Mouse (Mus musculus) macrophage (primary cell): ENCODE measurements around the gene Rasd1. TPM values are rescaled to one million over a fixed set of nuclear protein-coding genes. Genes with fewer than 3 reads are reported as not detected.

Experiments used
- H3K27ac ChIP-seq: fragments of 350-480 bp; formaldehyde crosslinking; 2 replicates; pipeline ENCODE4 v1.9.0; 2021
- H3K36me3 ChIP-seq: fragments of 350-480 bp; formaldehyde crosslinking; 2 replicates; pipeline ENCODE4 v1.9.0; 2021; ENCODE audit errors: inconsistent target
- H3K4me3 ChIP-seq: fragments of 350-480 bp; formaldehyde crosslinking; 2 replicates; pipeline ENCODE4 v1.9.0; 2021; ENCODE audit errors: inconsistent target
- H3K79me2 ChIP-seq: fragments of 350-480 bp; formaldehyde crosslinking; 2 replicates; pipeline ENCODE4 v1.9.0; 2021; ENCODE audit errors: inconsistent target
- WGBS: methylation state at CpG from one replicate; pipeline ENCODE4 v1.1.7; 2026; ENCODE audit warnings: inconsistent platforms; ENCODE audit not compliant: missing documents; 5-methylcytosine and 5-hydroxymethylcytosine counted together
- polyA plus RNA-seq: library from polyadenylated mRNA; stranded (reverse); fragments of 250-400 nt; gene quantifications from 3 replicates; pipeline ENCODE4 v1.2.4, GENCODE M21; 2018; ENCODE audit warnings: inconsistent platforms

The Rasd1 gene
- polyA plus RNA-seq, 1 experiment from 2014 or later: 0.09 TPM

GRCm38 (mm10) chr11:59967765-59968164, 3.0 kb upstream of the Rasd1 start:
- H3K79me2 ChIP-seq: no peaks in the 10 kb centered on the region
- no peaks in the 10 kb centered on the region for H3K36me3 ChIP-seq
- H3K4me3 ChIP-seq: no peak overlapping the region
- H3K27ac ChIP-seq: no peak overlapping the region
- WGBS: 100% methylated on average over 1 of the region's 1 CpGs

- Histone ChIP-seq H3K36me3 (peaks cover 10% of the 10 kb centered on the region; the same call in 1 of the 2 replicates), H3K27ac (no peak overlapping the region), H3K79me2 (no peaks in the 10 kb centered on the region), H3K4me3 (no peak overlapping the region)
- WGBS: 45% methylated on average over 4 of the region's 4 CpGs
Observed at GRCm38 (mm10) chr11:59966102-59966483, 1.3 kb upstream of the Rasd1 start.

- Histone ChIP-seq H3K27ac (no peak overlapping the region), H3K36me3 (peaks cover 16% of the 10 kb centered on the region; the same call in 1 of the 2 replicates), H3K79me2 (no peaks in the 10 kb centered on the region), H3K4me3 (peak overlapping the region; percentile 30)
- 29% methylated on average over 25 of the region's 25 CpGs for WGBS
Observed at GRCm38 (mm10) chr11:59965227-59966101, 720 bp upstream of the Rasd1 start.

- peak overlapping the region; percentile 30 for H3K4me3 ChIP-seq
- H3K27ac ChIP-seq: no peak overlapping the region
- H3K79me2 ChIP-seq: no peaks in the 10 kb centered on the region
- peaks cover 18% of the 10 kb centered on the region; the same call in 1 of the 2 replicates for H3K36me3 ChIP-seq
- WGBS: 2% methylated on average over 33 of the region's 33 CpGs
Observed at GRCm38 (mm10) chr11:59964163-59964758, 483 bp downstream of the Rasd1 start.

GRCm38 (mm10) chr11:59963364-59964162, 1.2 kb downstream of the Rasd1 start:
- Histone ChIP-seq H3K36me3 (peaks cover 18% of the 10 kb centered on the region; the same call in 1 of the 2 replicates), H3K27ac (no peak overlapping the region), H3K79me2 (no peaks in the 10 kb centered on the region; the same call in 1 of the 2 replicates), H3K4me3 (no peak overlapping the region)
- whole genome bisulfite sequencing: 27% methylated on average over 34 of the region's 34 CpGs

GRCm38 (mm10) chr11:59962590-59962989, 2.2 kb downstream of the Rasd1 start:
- H3K36me3 ChIP-seq: peaks cover 18% of the 10 kb centered on the region; the same call in 1 of the 2 replicates
- H3K4me3 ChIP-seq: no peak overlapping the region
- H3K27ac ChIP-seq: no peak overlapping the region
- 94% methylated on average over 3 of the region's 3 CpGs for WGBS
- H3K79me2 ChIP-seq: peaks cover 1% of the 10 kb centered on the region; the same call in 1 of the 2 replicates

- H3K79me2 ChIP-seq: peaks cover 12% of the 10 kb centered on the region; the same call in 1 of the 2 replicates
- no peak overlapping the region for H3K4me3 ChIP-seq
- H3K36me3 ChIP-seq: peaks cover 18% of the 10 kb centered on the region; the same call in 1 of the 2 replicates
- 94% methylated on average over 9 of the region's 9 CpGs for WGBS
- no peak overlapping the region for H3K27ac ChIP-seq
Observed at GRCm38 (mm10) chr11:59961338-59961875, 3.3 kb downstream of the Rasd1 start.

GRCm38 (mm10) chr11:59960476-59961337, 4.0 kb downstream of the Rasd1 start:
- H3K36me3 ChIP-seq: peaks cover 18% of the 10 kb centered on the region; the same call in 1 of the 2 replicates
- 87% methylated on average over 19 of the region's 20 CpGs for WGBS

GRCm38 (mm10) chr11:59959453-59959852, 5.3 kb downstream of the Rasd1 start:
- Histone ChIP-seq H3K4me3 (no peak overlapping the region), H3K36me3 (peaks cover 18% of the 10 kb centered on the region; the same call in 1 of the 2 replicates), H3K79me2 (peaks cover 17% of the 10 kb centered on the region; the same call in 1 of the 2 replicates), H3K27ac (no peak overlapping the region)
- WGBS: 87% methylated on average over 4 of the region's 4 CpGs

More at GRCm38 (mm10) chr11:59960476-59961337, 4.0 kb downstream of the Rasd1 start:
- Histone ChIP-seq H3K4me3 (no peak overlapping the region), H3K27ac (no peak overlapping the region), H3K79me2 (peaks cover 12% of the 10 kb centered on the region; the same call in 1 of the 2 replicates)

- 93% methylated on average over 6 of the region's 6 CpGs for WGBS
- H3K79me2 ChIP-seq: peaks cover 44% of the 10 kb centered on the region
- no peak overlapping the region for H3K4me3 ChIP-seq
- H3K36me3 ChIP-seq: peaks cover 14% of the 10 kb centered on the region; the same call in 1 of the 2 replicates
- no peak overlapping the region for H3K27ac ChIP-seq
Observed at GRCm38 (mm10) chr11:59956749-59957148, 8.0 kb downstream of the Rasd1 start.

- Histone ChIP-seq H3K4me3 (no peak overlapping the region), H3K27ac (no peak overlapping the region), H3K79me2 (peaks cover 79% of the 10 kb centered on the region), H3K36me3 (no peaks in the 10 kb centered on the region)
- WGBS: 97% methylated on average over 14 of the region's 14 CpGs
Observed at GRCm38 (mm10) chr11:59952892-59953291, 11.9 kb downstream of the Rasd1 start.

GRCm38 (mm10) chr11:59948401-59948767, 16.4 kb downstream of the Rasd1 start:
- WGBS: 2% methylated on average over 16 of the region's 16 CpGs
- H3K36me3 ChIP-seq: no peaks in the 10 kb centered on the region
- H3K79me2 ChIP-seq: peaks cover 51% of the 10 kb centered on the region
- H3K4me3 ChIP-seq: peak overlapping the region; percentile 86
- peak overlapping the region; percentile 27; the same call in 1 of the 2 replicates for H3K27ac ChIP-seq

- Histone ChIP-seq H3K4me3 (peak within 1 kb of the TSS; percentile 86), H3K79me2 (peaks cover 46% of the 10 kb centered on the region), H3K36me3 (no peaks in the 10 kb centered on the region), H3K27ac (peak within 1 kb of the TSS; percentile 27; the same call in 1 of the 2 replicates)
- WGBS: 1% methylated on average over 42 of the region's 43 CpGs
Observed at GRCm38 (mm10) chr11:59947752-59948400, 16.9 kb downstream of the Rasd1 start, which contains the start of gene Med9. Med9 (plus strand) TSS chr11:59948206.
